Mouse (Mus musculus) E14TG2a.4 (cell line): ENCODE measurements around the gene Nkx2-5.

Source experiments
- CTCF ChIP-seq: conservative IDR thresholded peaks from 2 replicates; pipeline ENCODE4 v1.5.1; 2014; ENCODE audit warnings: low read length
- POU5F1 ChIP-seq: IDR thresholded peaks from 2 replicates; pipeline ENCODE4 v1.6.1; 2014; ENCODE audit warnings: low read length, borderline replicate concordance

GRCm38 (mm10) chr17:26837546-26837985 lies 7.2 kb downstream of the Nkx2-5 start:
- no peak for TF ChIP-seq CTCF
- TF ChIP-seq POU5F1, result no peak
